Mouse (Mus musculus): Measurements from ENCODE around the gene Chst5. TPM values are rescaled to one million over a fixed set of nuclear protein-coding genes. Genes with fewer than 3 reads are reported as not detected.

Chst5 gene
- polyA plus RNA-seq, 1 experiment from 2014 or later = 16.3 TPM

- WGBS = 24% methylated on average over 10 of the region's 10 CpGs
- Histone ChIP-seq H3K9me3 (no peaks in the 10 kb centered on the region), H3K9ac (no peak overlapping the region), H3K36me3 (peaks cover 4% of the 10 kb centered on the region; the same call in 1 of the 2 replicates), H3K4me2 (no peak overlapping the region), H3K4me1 (no peaks in the 10 kb centered on the region), H3K4me3 (no peak overlapping the region; the same call in 1 of the 2 replicates), H3K27me3 (no peaks in the 10 kb centered on the region), H3K27ac (no peak overlapping the region)
- no peak for ATAC-seq (ENCODE audit: insufficient number of reproducible peaks, low FRiP score, low TSS enrichment, low read depth)
These were observed 13.1 kb upstream of the Chst5 start for GRCm38 (mm10) chr8:111923383-111923804.

DNA sequence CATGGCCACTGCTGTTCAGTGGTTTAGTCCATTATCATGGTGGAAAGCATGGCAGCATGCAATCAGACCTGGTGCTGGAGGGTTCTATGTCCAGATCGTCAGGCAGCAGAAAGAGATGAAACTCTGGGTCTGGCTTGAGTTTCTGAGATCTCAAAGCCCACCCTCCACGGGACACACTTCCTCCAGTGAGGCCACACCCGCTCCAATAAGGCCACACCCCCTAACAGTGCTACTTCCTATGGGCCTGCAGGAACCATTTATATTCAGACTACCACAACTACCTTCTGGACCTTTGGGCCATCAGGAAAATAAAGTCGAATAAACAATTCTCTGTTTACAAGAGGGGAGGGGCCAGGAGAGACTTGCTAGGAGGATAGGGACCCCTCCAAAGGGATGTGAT is 10.7 kb upstream of the Chst5 start:
- no peaks in the 10 kb centered on the region for H3K4me1 ChIP-seq
- no peak overlapping the region for H3K9ac ChIP-seq
- no peak overlapping the region for H3K4me2 ChIP-seq
- WGBS = 76% methylated on average over 4 of the region's 4 CpGs
- H3K27me3 ChIP-seq = no peaks in the 10 kb centered on the region
- no peak overlapping the region for H3K27ac ChIP-seq
- peaks cover 16% of the 10 kb centered on the region for H3K36me3 ChIP-seq
- H3K4me3 ChIP-seq = no peak overlapping the region
- no peaks in the 10 kb centered on the region for H3K9me3 ChIP-seq
- ATAC-seq (ENCODE audit: insufficient number of reproducible peaks, low FRiP score, low TSS enrichment, low read depth) = no peak

DNA sequence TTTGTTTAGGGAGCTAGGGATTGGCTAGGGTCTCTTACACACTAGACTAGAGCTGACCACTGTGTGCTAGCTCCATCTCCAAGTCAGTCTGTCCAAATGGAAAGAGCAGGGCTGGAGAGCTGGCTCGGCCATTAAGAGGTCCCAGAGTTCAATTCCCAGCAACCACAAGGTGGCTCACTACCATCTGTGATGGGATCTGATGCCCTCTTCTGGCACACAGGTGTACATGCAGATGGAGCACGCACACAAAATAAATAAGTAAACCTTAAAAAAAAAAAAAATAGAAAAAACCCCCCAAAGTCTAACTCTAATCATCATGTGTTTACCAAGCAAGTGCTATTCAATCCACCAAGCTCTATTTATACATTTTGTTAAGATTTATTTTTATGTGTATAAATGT is 9.4 kb upstream of the Chst5 start:
- 84% methylated on average over 2 of the region's 2 CpGs for WGBS
- Histone ChIP-seq H3K4me3 (no peak overlapping the region), H3K4me2 (no peak overlapping the region), H3K27ac (no peak overlapping the region), H3K9me3 (no peaks in the 10 kb centered on the region), H3K36me3 (peaks cover 16% of the 10 kb centered on the region), H3K27me3 (no peaks in the 10 kb centered on the region), H3K4me1 (no peaks in the 10 kb centered on the region; the same call in 1 of the 2 replicates), H3K9ac (no peak overlapping the region)
- no peak for ATAC-seq (ENCODE audit: insufficient number of reproducible peaks, low FRiP score, low TSS enrichment, low read depth)

GRCm38 (mm10) chr8:111912860-111913432 is 2.7 kb upstream of the Chst5 start:
- no peak overlapping the region for H3K4me3 ChIP-seq
- H3K27me3 ChIP-seq = peaks cover 11% of the 10 kb centered on the region
- no peaks in the 10 kb centered on the region for H3K9me3 ChIP-seq
- H3K4me2 ChIP-seq = 0 out of 2 replicates have a peak overlapping the region, but pooled peaks have one; percentile 6
- ATAC-seq (ENCODE audit: insufficient number of reproducible peaks, low FRiP score, low TSS enrichment, low read depth) = peak; percentile 44; the same call in 1 of the 2 replicates
- H3K4me1 ChIP-seq = peaks cover 33% of the 10 kb centered on the region
- 46% methylated on average over 12 of the region's 12 CpGs for WGBS
- no peak overlapping the region for H3K9ac ChIP-seq
- peak overlapping the region; percentile 11; the same call in 1 of the 2 replicates for H3K27ac ChIP-seq
- H3K36me3 ChIP-seq = peaks cover 7% of the 10 kb centered on the region

DNA sequence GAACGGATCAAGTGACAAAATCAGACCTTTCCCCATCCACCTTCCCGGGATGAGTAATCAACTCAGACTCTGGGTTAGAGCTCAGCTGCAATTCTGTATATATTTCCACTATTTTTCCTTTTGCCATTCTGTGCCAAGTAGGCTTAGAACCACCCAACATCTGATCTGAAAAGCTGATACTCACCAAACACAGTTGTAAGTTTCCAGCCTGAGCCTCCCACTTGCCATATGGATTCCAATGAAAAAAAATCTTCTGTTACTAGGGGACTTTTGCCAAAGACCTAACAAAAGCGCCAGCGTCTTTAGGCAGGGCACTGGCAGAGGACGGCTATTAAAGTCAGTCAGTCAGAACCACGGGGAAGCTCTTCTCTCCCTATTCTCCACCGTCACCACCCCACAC is 1.3 kb upstream of the Chst5 start:
- Histone ChIP-seq H3K36me3 (0 out of 2 replicates have a peak, but pooled peaks cover 3% of the 10 kb centered on the region), H3K4me3 (no peak overlapping the region), H3K4me2 (no peak overlapping the region), H3K27ac (no peak overlapping the region), H3K9ac (no peak overlapping the region), H3K9me3 (no peaks in the 10 kb centered on the region), H3K27me3 (peaks cover 11% of the 10 kb centered on the region), H3K4me1 (peaks cover 33% of the 10 kb centered on the region)
- ATAC-seq (ENCODE audit: insufficient number of reproducible peaks, low FRiP score, low TSS enrichment, low read depth) = no peak
- WGBS = 45% methylated on average over 7 of the region's 7 CpGs

DNA sequence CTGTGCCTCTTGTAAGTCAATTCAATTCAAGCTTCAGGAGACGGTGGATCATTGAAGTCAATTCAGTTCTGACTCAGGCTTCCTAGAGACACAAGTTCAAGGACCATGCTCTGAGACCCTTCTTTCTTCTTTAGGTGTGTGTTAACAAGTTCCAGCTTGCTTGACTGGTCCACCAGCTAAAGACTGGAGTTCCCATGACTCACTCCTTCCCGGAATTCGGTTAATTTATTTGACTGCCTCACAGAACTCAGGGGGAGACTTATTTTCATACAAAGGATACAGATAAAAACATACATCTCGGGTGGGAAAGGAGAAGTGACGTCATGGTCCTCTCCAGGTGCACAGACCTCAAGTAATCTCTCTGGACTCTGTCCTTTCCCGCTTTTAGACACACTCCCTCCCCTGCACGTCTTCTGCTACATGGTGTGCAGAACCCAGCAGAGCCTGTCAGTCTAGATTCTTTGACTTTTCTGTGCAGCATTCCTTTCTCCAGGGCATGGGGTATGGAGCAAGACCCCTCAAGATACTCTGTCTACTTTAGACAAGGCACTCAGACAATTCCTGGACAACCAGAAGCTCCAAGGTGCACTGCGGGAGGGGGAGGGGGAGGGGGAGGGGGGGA is 4.6 kb downstream of the Chst5 start:
- WGBS = 44% methylated on average over 7 of the region's 8 CpGs
- no peak overlapping the region for H3K9ac ChIP-seq
- H3K4me3 ChIP-seq = no peak overlapping the region
- ATAC-seq (ENCODE audit: insufficient number of reproducible peaks, low FRiP score, low TSS enrichment, low read depth) = no peak
- H3K9me3 ChIP-seq = no peaks in the 10 kb centered on the region
- peak overlapping the region; percentile 23 for H3K27ac ChIP-seq
- H3K36me3 ChIP-seq = no peaks in the 10 kb centered on the region
- no peak overlapping the region for H3K4me2 ChIP-seq
- peaks cover 11% of the 10 kb centered on the region for H3K27me3 ChIP-seq
- peaks cover 25% of the 10 kb centered on the region for H3K4me1 ChIP-seq

GRCm38 (mm10) chr8:111902080-111902479 is 8.2 kb downstream of the Chst5 start:
- H3K4me1 ChIP-seq = peaks cover 9% of the 10 kb centered on the region; the same call in 1 of the 2 replicates
- H3K27me3 ChIP-seq = no peaks in the 10 kb centered on the region
- H3K4me3 ChIP-seq = no peak overlapping the region
- no peaks in the 10 kb centered on the region for H3K36me3 ChIP-seq
- no peaks in the 10 kb centered on the region for H3K9me3 ChIP-seq
- no peak overlapping the region for H3K27ac ChIP-seq
- peak; percentile 62 for ATAC-seq (ENCODE audit: insufficient number of reproducible peaks, low FRiP score, low TSS enrichment, low read depth)
- H3K9ac ChIP-seq = no peak overlapping the region
- no peak overlapping the region for H3K4me2 ChIP-seq
- 20% methylated on average over 5 of the region's 5 CpGs for WGBS

DNA sequence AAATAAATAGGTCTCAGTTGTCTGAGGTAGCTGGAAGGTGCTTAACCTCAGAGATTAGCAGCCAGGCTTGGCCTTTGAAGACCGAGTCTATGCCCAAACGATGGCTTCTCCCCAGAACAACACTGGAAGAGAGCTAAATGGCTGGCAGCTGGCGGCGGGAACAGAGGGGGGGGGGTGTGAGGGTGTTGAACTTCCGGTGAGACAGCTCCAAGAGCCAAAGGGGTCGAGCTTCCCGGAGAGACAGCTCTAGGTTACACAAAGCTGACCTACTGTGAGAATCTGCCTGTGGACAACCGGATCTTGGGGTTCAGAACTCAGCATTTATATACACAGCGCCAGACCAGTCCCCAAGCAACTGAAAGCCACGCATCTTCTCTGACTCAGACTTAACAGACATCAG is 11.7 kb downstream of the Chst5 start:
- no peak overlapping the region for H3K9ac ChIP-seq
- H3K9me3 ChIP-seq = no peaks in the 10 kb centered on the region
- ATAC-seq (ENCODE audit: insufficient number of reproducible peaks, low FRiP score, low TSS enrichment, low read depth) = no peak
- 41% methylated on average over 10 of the region's 10 CpGs for WGBS
- no peaks in the 10 kb centered on the region for H3K36me3 ChIP-seq
- no peaks in the 10 kb centered on the region for H3K27me3 ChIP-seq
- H3K4me3 ChIP-seq = no peak overlapping the region
- no peak overlapping the region for H3K27ac ChIP-seq
- no peaks in the 10 kb centered on the region for H3K4me1 ChIP-seq
- no peak overlapping the region for H3K4me2 ChIP-seq

DNA sequence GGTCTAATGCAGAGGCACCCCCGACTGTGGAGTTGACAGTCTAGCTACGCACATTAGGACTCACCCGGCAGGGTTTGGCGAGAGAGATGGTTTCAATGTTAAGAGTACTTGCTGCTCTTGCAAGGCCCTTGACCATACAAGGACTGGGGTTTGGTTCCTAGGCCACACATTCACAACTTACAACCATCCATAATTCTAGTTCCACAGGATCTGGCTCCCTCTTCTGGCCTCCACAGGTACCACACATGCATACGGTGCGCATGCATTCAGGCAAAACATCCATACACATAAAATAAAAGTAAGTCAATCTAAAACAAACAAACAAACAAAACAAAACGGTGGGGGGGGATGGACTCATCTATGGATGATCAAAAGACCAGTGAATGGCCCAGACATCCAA is 15.3 kb downstream of the Chst5 start:
- no peak overlapping the region for H3K27ac ChIP-seq
- H3K9ac ChIP-seq = no peak overlapping the region
- peaks cover 22% of the 10 kb centered on the region for H3K27me3 ChIP-seq
- no peak overlapping the region for H3K4me3 ChIP-seq
- no peak for ATAC-seq (ENCODE audit: insufficient number of reproducible peaks, low FRiP score, low TSS enrichment, low read depth)
- no peak overlapping the region for H3K4me2 ChIP-seq
- H3K9me3 ChIP-seq = no peaks in the 10 kb centered on the region
- 85% methylated on average over 7 of the region's 7 CpGs for WGBS
- H3K4me1 ChIP-seq = peaks cover 6% of the 10 kb centered on the region
- H3K36me3 ChIP-seq = no peaks in the 10 kb centered on the region

DNA sequence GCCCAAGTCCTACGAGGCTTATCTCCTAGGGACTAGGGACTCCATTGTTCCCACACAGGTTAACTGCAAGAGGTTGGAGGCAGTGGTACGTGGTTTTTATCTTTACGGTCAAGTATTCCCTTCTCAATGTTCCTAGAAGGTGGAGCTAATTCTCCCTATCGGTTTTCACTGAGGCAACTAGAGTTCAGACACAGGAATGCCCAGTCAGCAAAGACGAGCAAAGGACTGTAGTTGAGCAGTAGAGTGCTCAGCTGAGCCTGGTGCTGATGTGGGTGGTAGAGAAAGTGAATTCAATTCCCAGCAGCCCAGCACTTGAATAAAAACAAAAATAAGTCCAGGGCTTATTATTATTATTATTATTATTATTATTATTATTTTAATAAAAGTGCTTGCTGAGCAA is 17.6 kb downstream of the Chst5 start:
- Histone ChIP-seq H3K9me3 (no peaks in the 10 kb centered on the region), H3K27me3 (peaks cover 33% of the 10 kb centered on the region), H3K9ac (no peak overlapping the region), H3K27ac (no peak overlapping the region), H3K4me1 (peaks cover 18% of the 10 kb centered on the region), H3K4me3 (no peak overlapping the region), H3K4me2 (no peak overlapping the region), H3K36me3 (no peaks in the 10 kb centered on the region)
- WGBS = 55% methylated on average over 5 of the region's 5 CpGs
- no peak for ATAC-seq (ENCODE audit: insufficient number of reproducible peaks, low FRiP score, low TSS enrichment, low read depth)

DNA sequence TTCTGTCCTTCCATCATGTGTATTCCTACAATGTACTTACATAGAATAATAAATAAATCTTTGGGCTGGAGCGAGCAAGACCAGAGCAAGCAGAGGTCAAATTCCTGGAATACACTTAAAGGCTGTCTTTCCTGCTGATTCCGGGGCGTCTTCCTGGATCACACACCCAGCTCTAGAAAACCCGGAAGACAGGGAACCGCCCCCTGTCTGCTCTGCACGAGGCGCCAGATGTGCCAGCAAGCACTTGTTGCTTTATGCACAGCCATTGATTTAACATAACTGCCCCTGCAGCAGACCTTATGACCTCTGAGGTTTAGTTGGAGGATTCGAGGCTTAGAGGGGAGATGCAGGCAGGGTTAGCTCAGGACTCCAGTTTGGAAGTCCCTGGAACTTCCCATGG is 18.3 kb downstream of the Chst5 start:
- Histone ChIP-seq H3K36me3 (no peaks in the 10 kb centered on the region), H3K4me2 (no peak overlapping the region), H3K4me3 (no peak overlapping the region), H3K27ac (no peak overlapping the region), H3K9me3 (no peaks in the 10 kb centered on the region), H3K9ac (no peak overlapping the region), H3K4me1 (peaks cover 18% of the 10 kb centered on the region), H3K27me3 (peaks cover 33% of the 10 kb centered on the region)
- 19% methylated on average over 8 of the region's 8 CpGs for WGBS
- ATAC-seq (ENCODE audit: insufficient number of reproducible peaks, low FRiP score, low TSS enrichment, low read depth) = no peak

GRCm38 (mm10) chr8:111890911-111891303 is 19.3 kb downstream of the Chst5 start:
- no peak overlapping the region for H3K27ac ChIP-seq
- ATAC-seq (ENCODE audit: insufficient number of reproducible peaks, low FRiP score, low TSS enrichment, low read depth) = no peak
- H3K4me2 ChIP-seq = no peak overlapping the region

More at GRCm38 (mm10) chr8:111890911-111891303, 19.3 kb downstream of the Chst5 start:
- Histone ChIP-seq H3K36me3 (no peaks in the 10 kb centered on the region), H3K27me3 (peaks cover 33% of the 10 kb centered on the region), H3K9ac (no peak overlapping the region), H3K9me3 (no peaks in the 10 kb centered on the region), H3K4me1 (peaks cover 18% of the 10 kb centered on the region), H3K4me3 (no peak overlapping the region)
- 55% methylated on average over 6 of the region's 6 CpGs for WGBS
